Mouse (Mus musculus): ENCODE data around the gene Abca1.
A peak's percentile ranks its signal among the peaks of the same experiment; 100 is the strongest.

The Abca1 gene

DNA sequence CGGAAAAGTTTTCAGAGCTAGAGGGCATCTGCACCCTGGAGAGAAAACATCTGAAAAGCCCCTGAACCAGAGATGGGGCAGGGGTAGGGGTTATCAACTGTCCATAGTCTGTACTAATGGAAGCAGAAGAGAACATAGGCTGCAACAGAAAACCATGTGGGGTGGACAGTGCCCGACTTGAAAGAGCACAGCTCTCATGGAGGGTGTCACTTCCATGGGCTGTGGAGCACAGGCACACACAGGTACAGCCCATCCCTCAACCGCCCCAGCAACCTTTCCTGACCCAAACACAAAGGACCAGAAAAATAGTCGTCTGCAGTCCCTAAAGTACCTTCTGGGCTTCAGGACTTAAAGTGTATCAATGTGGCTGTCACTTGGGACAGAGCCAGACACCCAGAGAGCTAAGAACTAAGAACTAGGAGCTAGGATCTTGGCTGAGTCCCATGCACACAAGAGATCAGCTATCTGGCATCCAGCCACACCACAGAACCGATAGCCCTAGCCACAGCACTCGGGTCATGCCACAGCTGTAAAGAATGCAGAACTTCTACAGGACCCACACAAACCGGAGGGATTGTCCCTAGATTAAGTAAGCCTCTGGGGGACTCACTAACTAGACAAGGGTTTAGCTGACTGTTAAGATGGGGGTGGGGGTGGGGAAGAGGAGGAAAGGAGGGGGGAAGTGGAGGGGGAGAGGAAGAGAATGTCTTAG is 38.0 kb downstream of the Abca1 start:
- DNase-seq (ENCODE audit: low spot score in 2 of 2): peak; percentile 14 to 15

DNA sequence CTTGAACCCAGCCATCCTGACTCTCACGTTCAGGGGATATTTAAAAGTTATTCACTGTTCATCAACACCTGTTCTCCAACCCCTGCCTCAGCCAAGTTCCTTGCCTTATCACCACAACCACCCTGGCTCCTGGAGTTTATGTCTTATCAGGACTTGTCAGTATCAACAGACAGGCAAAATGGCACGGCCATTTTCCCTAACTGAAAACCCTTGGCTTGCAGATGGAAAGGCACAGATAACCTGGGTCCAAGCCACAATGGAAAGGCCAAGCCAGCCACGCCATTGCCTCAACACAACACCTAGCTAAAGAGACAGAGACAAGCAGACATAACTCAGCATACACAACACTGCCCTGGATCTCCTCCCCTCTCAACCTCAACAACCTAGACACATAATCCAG is 38.6 kb downstream of the Abca1 start:
- no peak for DNase-seq (ENCODE audit: low spot score in 2 of 2)

DNA sequence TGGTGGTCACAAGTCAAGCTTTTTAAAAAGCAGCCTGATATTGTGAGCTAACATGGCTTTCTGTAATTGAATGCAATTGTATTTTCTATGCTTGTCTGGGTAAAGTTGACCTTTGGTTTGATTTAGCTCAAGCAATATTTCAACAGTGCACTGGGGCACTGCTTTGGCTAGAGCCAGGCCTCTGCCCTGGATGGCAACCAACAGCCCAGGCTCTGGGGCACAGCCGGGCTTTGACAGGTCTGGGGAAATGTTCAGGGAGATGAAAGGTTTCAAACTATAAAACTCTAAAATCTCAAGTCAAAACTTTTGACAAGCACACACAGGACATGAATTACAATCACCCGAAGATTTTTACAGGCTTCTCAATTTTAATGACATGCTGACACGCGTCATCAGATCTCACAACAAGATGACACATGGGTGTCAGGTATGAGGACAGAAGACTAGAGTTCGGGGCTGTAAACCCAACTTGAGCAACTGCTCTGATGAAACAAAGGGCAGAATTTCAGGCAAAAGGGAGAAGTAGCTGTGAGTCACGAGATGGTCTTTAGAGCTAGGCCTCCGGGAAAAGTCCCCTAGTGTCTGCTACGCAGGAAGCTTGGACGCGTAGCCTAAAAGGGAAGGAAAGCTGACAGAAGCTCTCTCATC is 39.5 kb downstream of the Abca1 start:
- DNase-seq (ENCODE audit: low spot score in 2 of 2): peak in 1 of 2 experiments; percentile 3

DNA sequence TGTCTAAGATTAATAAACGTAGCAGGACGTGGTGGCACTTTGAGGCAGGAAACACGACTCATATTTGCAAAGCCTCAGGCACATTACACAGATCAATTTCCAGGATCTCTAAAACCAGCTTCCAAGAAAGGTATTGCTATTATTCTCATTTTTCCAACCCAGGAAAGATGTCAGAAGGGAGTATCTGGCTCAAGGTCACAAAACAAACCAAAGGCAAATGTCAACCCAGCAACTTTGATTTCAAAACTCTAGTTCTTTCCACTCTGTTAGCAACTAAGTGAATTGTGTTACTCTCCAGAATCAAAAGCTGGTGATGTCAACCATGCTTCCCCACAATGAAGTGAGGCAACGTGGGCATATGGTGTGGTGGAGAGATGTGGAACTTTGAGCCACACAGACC is 41.1 kb downstream of the Abca1 start:
- no peak for DNase-seq (ENCODE audit: low spot score in 2 of 2)

DNA sequence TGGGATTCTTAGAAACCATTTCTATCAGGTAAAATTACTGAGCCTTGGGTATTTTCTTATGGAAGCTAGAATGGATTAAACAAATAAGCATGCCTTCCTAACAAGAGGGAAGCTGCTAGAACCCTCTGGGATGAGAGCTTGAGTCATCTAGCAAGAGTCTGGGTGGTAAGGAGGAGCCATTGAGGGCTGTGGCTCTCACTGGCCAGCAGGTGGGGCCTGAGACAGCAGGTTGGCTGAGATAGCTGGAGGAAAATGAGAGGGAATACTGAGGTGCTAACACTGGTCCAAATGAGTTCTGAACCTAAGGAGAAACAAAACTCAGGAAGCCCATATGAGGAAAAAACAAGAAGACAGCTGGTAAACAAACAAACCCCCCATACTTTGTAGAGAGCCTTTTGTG is 42.1 kb downstream of the Abca1 start:
- DNase-seq (ENCODE audit: low spot score in 2 of 2): no peak

DNA sequence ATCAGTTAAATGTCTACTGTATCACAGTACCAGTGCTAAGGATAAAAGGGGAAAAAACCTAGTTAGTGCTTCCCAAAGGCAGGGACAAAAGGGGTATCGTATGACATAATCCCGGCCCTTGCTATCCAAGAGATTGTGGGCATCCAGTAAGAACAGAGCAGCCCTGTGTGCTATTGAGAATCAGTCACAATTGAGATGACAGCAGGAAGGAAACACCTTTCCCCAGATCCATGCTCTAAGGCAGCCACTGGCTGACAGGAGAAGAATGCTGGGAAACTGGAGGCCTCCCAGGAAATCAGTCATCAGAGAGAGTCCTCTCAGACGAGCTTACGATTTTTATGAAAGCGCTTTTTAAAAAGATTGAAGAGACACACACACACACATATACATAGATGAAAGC is 42.6 kb downstream of the Abca1 start:
- DNase-seq (ENCODE audit: low spot score in 2 of 2): no peak

DNA sequence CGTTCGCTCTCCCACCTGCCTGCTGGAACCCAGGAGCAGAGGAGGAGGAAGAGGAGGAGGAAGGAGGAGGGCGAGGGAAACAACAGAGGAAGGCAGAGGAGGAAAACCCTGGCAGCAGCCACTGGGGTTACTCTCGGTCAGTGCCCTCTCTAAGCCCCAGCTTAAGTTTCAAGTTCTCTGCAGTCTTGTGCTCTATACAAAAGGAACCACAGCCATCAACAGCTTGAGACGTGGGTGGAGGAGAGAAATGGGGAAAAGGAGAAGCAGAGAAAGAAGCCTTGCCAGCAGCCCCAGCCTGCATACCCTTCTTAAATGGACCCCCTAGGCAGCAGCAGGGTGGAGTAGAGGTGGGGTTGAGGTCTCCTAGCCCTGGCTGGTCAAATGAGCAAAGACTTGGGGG is 43.8 kb downstream of the Abca1 start:
- peak in 1 of 2 experiments; percentile 11 for DNase-seq (ENCODE audit: low spot score in 2 of 2)

DNA sequence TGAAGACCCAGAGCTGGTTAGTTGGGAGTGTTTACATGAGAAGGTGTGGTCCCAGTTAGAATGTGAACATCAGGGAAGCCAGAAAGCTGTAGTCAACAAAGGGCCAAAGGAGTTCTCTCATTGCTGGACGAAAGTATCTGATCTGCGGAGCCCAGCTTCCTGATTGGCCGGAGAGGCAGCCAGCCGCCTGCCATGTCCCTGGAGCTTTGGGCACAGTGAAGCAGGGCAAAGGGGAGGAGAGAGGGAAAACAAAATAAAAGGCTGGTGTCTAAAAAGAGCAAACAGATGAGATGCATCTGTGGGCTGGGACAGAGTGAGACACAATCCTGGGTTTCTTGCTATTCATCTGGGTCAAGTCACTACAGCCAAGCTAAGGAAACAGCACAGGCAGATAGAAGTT is 44.3 kb downstream of the Abca1 start:
- DNase-seq (ENCODE audit: low spot score in 2 of 2): no peak

DNA sequence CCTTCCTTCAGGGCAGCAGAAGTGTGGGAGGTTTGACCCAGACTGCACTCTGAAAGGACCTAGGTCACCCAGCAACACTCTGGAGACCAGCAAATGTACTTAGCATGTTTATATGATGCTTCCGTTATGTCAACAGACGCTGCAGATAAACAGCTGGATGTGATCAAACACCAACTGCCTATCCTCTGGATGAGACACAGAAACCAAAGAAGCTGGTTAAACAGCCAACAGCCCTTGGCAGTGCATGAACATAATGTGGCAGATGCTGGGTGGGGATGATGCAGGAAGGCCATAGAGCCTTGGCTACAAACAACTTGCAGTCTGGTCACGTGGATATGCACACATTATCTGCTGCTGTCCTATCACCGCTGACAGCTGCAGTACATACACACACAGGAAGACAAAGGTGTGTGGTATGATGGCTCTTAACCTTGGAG is 47.8 kb downstream of the Abca1 start:
- DNase-seq (ENCODE audit: low spot score in 2 of 2): no peak

DNA sequence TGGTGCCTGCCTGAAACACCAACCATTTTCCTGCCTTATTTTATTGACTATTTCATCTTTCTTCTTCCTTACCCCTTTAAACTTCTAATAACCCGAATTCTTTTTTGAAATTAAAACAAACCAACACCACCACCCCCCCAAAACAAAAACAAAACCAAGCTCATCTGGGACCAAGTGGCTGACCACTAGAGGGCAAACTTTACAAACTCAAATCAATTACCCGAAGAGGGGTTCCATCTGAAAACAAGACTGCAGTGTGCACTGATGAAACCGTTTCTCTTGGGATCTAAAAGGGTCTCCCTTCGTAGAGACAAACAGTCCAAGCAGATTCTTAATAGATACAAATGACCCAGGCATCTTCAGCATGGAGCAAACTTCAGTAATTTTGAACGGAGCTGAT is 49.3 kb downstream of the Abca1 start:
- DNase-seq (ENCODE audit: low spot score in 2 of 2): no peak

DNA sequence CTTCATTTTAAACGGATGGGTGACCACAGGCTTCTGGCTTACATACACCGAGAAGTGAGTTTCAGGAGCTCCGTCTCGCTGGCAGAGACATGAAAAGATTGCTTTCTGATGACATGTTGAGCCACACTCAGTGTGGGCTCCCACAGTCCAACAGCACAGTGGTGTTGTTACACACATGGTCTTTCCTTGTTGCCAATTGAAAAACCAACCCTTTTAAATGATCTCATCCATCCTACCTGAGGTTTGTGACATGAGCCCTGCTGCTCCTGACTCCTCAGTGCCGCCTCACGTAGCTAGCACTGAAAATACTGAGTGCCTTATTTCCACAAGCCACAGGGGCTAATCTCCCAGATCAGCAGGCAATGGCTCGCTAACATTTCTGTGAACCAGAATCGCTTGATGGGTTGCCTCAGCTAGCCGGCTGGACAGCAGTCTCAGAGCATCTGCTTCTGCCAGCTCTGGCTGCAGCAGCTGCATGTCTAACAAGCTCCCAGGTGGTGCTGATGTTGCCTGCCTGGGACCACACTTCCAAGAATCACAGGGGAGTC is 50.2 kb downstream of the Abca1 start:
- DNase-seq (ENCODE audit: low spot score in 2 of 2): no peak

DNA sequence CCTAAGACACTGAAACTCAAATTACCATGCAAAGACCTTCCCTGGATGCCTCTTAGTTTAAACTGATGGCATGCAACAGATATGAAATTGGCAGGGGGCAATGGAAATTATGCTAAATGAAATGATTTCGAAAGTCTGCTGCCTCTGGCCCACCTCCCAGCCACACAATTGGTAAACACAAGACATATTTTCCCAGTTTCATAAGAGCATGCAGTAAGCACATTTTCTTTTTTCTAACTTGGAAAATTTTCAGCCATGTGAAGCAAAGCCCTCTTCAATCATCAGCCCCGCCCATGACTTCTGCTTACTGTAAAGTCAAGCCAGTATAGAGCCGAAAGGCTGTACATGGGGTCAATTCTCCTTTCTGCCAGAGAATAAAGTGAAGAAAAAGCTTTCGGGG is 51.5 kb downstream of the Abca1 start:
- DNase-seq (ENCODE audit: low spot score in 2 of 2): no peak

DNA sequence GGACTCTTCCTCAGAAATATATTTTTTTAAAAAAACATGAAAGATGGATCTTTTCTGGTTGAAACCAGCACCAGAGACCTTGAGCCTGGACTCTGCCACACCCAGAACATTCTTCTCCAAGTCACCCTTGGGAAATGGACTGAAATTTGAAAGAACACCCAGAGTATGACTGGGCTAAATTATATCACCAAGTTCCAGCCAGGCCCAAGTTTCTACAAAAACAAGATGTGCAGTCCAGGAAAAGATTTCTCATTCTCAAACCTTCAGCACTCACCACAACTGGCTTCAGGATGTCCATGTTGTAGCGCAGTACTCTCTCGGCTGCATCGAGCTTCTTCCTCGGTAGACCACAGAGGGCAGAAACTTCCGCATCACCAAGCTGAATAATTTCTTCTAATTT is 53.0 kb downstream of the Abca1 start:
- no peak for DNase-seq (ENCODE audit: low spot score in 2 of 2)

DNA sequence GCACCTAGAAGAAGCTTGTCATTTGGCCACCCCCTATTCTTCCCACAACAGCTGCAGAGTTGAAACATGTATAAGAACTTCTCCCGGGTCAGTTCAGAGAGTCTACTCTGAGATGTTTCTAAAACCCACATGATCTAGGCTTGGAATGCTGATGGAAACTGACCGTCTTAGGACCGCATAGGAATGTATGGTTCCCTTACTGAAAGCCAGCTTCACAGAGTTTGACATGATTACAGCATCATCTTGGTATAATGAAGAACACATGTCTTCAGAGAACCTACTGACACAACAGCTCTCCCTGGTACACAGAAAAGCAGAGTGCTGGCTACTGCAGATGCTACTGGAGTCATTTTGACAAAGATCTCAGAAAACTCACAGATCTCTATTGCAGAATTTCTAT is 53.6 kb downstream of the Abca1 start:
- no peak for DNase-seq (ENCODE audit: low spot score in 2 of 2)

DNA sequence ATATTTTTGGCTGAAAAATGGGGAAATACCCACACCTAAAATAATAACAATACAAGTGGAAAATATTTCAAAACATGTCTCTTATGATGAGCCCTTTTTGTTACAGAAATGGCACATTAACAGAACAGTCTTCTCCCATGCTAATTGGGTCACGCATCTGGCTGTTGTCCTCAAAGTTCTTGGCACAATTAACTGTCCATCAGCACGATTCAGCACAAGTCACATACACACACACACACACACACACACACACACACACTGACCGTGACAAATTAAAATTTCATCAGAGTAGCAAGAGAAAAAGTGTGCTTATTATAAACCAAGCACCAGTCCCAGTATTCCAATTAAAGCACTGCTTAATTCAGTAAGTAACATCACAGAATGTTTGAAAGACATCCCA is 55.1 kb downstream of the Abca1 start:
- no peak for DNase-seq (ENCODE audit: low spot score in 2 of 2)

DNA sequence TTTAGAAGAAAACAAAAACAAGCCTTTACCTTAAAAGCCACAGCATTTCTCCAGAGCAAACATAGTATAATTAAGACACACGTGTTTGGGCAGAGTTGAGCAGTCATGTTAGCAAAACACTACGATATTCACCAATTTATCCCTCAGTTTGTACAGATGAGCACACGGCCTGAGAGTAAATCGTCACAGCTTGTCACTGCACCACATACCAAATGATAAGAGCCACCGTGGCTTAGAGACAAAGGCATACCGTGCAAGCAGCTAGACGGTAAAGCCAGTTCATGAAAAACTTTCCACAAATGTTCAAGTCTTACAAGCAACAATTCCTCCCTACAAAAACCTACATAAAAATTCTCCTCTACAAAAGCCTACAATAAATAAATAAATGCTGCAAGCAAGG is 57.2 kb downstream of the Abca1 start:
- no peak for DNase-seq (ENCODE audit: low spot score in 2 of 2)

DNA sequence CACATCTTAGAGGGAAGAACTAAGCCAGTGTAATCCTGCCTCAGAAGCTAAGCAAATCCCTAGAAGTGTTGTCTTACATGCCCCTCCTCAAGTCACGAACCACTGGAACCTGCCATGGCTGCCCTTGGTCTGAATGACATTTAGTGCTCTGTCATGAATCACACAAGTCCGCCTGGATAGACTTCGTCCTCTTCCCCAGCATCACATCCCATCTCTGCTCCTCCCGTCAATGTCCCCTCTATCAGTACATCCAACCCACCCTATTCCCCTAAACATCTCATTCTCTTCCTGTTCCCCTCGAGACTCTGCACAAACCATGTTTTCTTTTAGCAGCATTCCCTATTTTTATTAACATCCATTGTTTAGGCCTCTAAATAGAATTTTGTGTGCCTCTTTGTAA is 58.4 kb downstream of the Abca1 start:
- no peak for DNase-seq (ENCODE audit: low spot score in 2 of 2)

DNA sequence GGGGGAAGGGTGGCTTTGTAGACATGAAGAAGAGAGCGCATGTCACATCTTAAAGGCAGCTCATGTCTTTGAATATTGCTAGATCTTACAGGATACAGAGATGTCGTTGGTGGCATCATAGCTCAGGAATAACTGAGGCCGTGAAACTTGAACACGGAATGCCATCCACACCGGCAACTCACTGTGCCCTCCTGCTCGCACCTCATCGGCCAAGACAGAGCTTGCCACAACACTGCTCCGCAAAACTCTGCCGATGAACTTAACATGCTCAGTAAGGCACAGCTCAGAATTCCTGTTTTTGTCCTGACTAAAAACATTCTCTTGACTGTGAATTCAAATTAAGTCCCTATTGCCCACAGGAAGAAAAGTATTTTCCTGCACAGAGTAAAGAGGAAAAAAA is 59.2 kb downstream of the Abca1 start:
- DNase-seq (ENCODE audit: low spot score in 2 of 2): no peak

DNA sequence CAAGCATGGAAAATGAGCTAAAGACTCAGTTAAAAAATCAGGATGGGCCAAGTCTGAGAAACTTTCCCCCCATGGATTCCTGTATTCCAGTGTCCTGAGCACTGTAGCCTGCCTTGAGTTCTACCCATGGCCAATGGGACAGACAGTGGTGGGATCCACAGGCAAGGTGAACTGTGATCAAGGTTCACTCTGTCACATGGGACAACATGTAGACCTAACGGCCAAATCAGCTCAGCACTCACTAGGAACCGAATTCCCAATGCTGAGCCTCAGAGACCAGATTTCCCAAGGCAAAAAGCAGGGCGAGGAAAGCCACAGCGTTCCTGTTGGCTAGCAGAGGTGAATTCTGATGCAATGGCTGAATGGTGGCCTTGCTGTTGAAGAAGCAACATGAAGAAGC is 64.8 kb downstream of the Abca1 start:
- DNase-seq (ENCODE audit: low spot score in 2 of 2): no peak

DNA sequence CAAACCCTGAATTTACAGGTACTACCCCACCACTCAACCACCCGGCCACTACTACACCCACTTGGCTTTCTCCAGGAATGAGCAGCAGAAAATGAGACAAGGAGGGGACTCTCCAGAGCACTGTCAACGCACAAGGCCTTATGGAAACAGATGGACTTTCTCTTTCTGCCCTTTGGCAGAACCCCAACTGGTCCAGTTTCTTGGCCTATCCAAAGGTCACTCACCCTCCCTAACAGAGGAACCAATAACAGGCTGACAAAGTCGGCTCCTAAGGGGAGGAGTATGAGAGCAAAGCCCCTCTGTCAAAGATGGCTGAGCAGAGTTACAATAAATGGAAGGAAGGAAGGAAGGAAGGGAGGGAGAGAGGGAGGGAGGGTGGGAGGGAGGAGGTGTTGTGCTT is 65.4 kb downstream of the Abca1 start:
- DNase-seq (ENCODE audit: low spot score in 2 of 2): no peak

DNA sequence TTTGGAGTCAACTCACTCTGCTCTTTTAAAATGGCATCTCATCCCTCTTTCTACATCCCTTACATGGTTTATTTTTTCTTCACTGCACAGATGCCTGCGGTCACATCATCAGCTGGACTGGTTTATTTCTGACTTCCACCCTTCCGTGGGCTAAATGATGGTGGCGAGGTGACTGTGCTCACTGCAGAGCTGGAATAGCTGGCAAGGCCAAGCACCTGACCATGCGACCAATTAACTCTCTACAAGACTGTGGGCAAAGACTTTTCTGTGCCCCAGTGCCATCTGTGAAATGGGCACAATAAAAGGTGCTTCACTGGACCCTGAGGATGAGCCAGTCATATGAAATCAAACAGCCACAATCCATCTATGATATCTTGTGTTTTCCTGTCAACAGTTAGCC is 66.1 kb downstream of the Abca1 start:
- no peak for DNase-seq (ENCODE audit: low spot score in 2 of 2)

DNA sequence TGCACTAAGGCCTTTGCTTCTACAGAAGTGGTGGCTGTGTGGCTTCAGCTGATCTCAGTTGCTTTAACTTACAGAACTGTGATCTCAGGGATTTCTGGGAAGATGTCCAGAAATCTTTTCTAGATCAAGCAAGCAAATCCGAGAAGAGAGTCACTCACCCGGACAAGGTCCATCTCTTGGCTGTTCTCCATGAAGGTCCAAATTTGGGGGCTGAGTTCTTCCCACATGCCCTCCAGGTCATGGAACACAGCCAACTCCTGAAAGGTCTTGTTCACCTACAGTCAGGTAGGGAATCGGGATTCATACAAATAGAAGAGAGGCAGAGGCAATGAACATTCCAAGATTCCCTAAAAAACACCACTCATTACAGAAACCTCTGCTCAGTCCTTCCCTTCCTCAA is 70.1 kb downstream of the Abca1 start:
- DNase-seq (ENCODE audit: low spot score in 2 of 2): no peak

DNA sequence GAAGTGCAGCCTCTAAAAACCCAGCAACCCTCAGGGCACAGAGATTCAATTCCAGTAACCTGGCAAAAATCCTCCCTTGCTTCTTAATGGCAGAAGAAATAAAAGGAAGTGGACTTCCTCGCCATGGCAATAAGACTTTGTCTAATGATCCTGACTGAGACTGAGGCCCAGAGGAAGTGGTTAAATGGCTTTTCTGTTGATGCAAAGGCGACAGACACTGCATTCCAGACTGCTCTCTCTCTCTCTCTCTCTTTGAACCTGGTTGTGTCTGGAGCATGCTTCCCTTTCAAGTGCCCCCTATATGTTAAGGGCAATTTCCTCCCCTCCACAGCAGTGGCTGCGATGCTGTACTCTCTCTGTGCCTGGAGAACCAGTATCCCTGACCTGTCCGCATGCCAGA is 70.7 kb downstream of the Abca1 start:
- DNase-seq (ENCODE audit: low spot score in 2 of 2): no peak

DNA sequence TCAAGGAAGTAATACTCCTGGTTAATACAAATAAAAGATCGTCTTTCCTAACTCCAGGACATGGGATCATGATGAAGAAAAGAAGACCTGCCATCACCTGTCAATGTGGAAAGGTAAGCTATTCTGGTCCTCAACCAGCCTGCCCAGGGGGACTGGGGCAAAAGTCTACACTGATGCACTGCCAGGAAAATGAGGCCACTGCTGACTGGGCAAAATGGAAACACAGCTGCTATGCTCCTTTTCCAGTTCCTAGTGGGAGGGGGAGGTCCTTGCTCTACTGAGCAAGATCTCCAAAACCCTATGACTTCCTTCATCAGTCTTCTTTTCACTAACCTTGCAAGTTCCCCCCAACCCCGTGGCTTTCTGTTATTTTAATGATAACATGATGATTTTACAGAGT is 73.1 kb downstream of the Abca1 start:
- DNase-seq (ENCODE audit: low spot score in 2 of 2): no peak
